Mouse (Mus musculus): ENCODE measurements around the gene Dynlrb1.

DNA sequence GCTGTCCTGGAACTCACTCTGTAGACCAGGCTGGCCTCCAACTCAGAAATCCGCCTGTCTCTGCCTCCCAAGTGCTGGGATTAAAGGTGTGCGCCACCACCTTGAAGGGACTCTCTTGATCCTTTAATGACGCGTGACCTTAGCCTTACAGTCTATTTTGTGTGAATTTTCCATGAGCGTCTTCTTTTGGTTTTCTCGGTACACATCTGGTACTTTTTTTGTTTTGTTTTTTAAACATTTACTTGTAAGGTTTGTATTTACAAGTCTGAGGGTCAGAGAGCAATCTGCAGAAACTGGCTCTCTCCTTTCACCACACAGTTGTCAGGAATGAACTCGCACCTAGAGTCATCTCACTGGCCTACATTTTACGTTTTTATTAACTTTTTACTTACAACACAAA lies 37.3 kb downstream of the Dynlrb1 start:
- no peak for TF ChIP-seq FOSL1 (IDR thresholded peaks at IDR 0.05; ENCODE audit: insufficient read depth, low read length, poor library complexity, severe bottlenecking)
- no peak for TF ChIP-seq CTCF (IDR thresholded peaks at IDR 0.05; ENCODE audit: control insufficient read depth, insufficient read depth, insufficient read length)
- no peak for TF ChIP-seq MAX (IDR thresholded peaks at IDR 0.05)
- TF ChIP-seq USF1 (IDR thresholded peaks at IDR 0.05; ENCODE audit: low read depth) = no peak
- no peak for TF ChIP-seq MYOG (IDR thresholded peaks at IDR 0.05; ENCODE audit: control insufficient read depth, extremely low read depth, insufficient read length)
- TF ChIP-seq CEBPB (IDR thresholded peaks at IDR 0.05; ENCODE audit: low read depth) = no peak
- TF ChIP-seq MYOD1 (IDR thresholded peaks at IDR 0.05; ENCODE audit: control insufficient read depth, insufficient read length, low read depth) = no peak
